Comparison of ENCODE assay signal across 21 mouse cellular contexts in the genomic region with DNA sequence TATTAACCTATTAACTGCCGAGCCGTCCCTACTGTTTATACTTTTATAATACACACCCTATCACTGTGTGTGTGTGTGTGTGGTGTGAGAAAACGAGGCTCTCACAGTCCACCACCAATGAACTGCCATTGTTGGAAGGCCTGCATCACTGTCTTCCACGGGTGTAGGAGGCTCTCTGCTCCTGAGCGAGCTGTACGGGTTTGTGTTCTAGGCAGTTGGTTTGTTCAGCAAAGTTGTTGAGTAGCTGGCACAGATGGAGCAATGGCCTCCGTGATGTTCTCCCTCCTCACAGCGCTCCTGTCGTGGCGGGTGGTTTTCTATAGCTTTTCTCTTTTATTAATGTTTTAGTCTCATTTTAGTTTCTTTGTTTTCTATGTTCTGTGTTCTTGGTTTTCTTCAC. TPM values are rescaled to one million over a fixed set of nuclear protein-coding genes. Genes with fewer than 3 reads are reported as not detected.
"Had no signal": no experiment of that assay in that cellular context is flagged by ENCODE, and none has a peak within 500 bp of the region (broad histone marks: within the 10 kb centered on the region; RNA-seq: fewer than 3 reads in every experiment).

No protein-coding gene starts in this region.

- ATAC-seq: intestine, embryonic 16.5 days; liver, postnatal 0 days; lung, postnatal 0 days; midbrain, embryonic 15.5 days had no signal

- DNase-seq: kidney, adult 18-20 months; kidney, adult 9 months; kidney, postnatal 14 days; kidney, postnatal 4 days; layer of hippocampus, postnatal 36 days; liver, postnatal 0 days; lung, embryonic 14.5 days; right cerebral cortex, postnatal 25 days; spleen, adult 18-20 months; thymus, adult 18-20 months; thymus, postnatal 36 days had no signal

- H3K4me3 ChIP-seq: left cerebral cortex, adult 2 months; midbrain, embryonic 15.5 days; myocyte; stomach, embryonic 15.5 days had no signal

- H3K27ac ChIP-seq: left cerebral cortex, adult 2 months; liver, embryonic 14.5 days; macrophage; midbrain, embryonic 15.5 days; stomach, embryonic 15.5 days had no signal

- H3K9me3 ChIP-seq: midbrain, embryonic 15.5 days; stomach, embryonic 15.5 days had no signal

- H3K9ac ChIP-seq: liver, embryonic 14.5 days; liver, postnatal 0 days; lung, embryonic 14.5 days; midbrain, embryonic 15.5 days; stomach, embryonic 15.5 days had no signal

- H3K27me3 ChIP-seq: midbrain, embryonic 15.5 days; stomach, embryonic 15.5 days had no signal

- H3K4me1 ChIP-seq: midbrain, embryonic 15.5 days had no signal

- H3K4me2 ChIP-seq: lung, embryonic 14.5 days; midbrain, embryonic 15.5 days; stomach, embryonic 15.5 days had no signal

RNA-seq across cellular contexts. Expression of gene Tex22, which starts 35.5 kb away (rescaled TPM):
- polyA plus RNA-seq: intestine, embryonic 16.5 days; kidney, embryonic 16.5 days; liver, postnatal 0 days; lung, embryonic 14.5 days; lung, postnatal 0 days; macrophage; stomach, embryonic 15.5 days; urinary bladder, adult 2 months had no signal
